Mouse (Mus musculus) megakaryocyte, embryonic 14.5 days (primary cell): ENCODE measurements around the gene Katnbl1. TPM values are rescaled to one million over a fixed set of nuclear protein-coding genes. Genes with fewer than 3 reads are reported as not detected.
"Not testable (repeated sequence)": the region's sequence is repeated elsewhere in the genome, so short reads cannot be mapped to it uniquely, and the experiment has no call there.

Experiments used
- H3K27me3 ChIP-seq: replicated peaks from 2 replicates; pipeline ENCODE3; 2012; ENCODE audit warnings: inconsistent platforms
- H3K36me3 ChIP-seq: replicated peaks from 2 replicates; pipeline ENCODE3; 2012; ENCODE audit warnings: low read length, inconsistent platforms, mixed read lengths
- H3K4me1 ChIP-seq: 2 replicates; pipeline ENCODE4 v1.6.1; 2012; ENCODE audit warnings: inconsistent platforms
- H3K4me3 ChIP-seq: replicated peaks from 2 replicates; pipeline ENCODE3; 2012; ENCODE audit warnings: moderate library complexity, mild to moderate bottlenecking, inconsistent platforms
- H3K9me3 ChIP-seq: 2 replicates; pipeline ENCODE4 v1.6.1; 2012; ENCODE audit warnings: inconsistent platforms
- FLI1 ChIP-seq: IDR thresholded peaks from 2 replicates; pipeline ENCODE4 v1.6.1; 2012; ENCODE audit warnings: low read length, inconsistent platforms, mixed read lengths
- GATA1 ChIP-seq: IDR thresholded peaks from 3 replicates; pipeline ENCODE4 v1.6.1; 2012; ENCODE audit warnings: mixed read lengths, low read length, inconsistent platforms, borderline replicate concordance
- polyA plus RNA-seq: library from polyadenylated mRNA; stranded (reverse); fragments of >175 nt; gene quantifications from 2 replicates; pipeline ENCODE4 v1.2.3, GENCODE M21; 2012; ENCODE audit warnings: low replicate concordance; ENCODE audit not compliant: insufficient read depth

Gene Katnbl1
- polyA plus RNA-seq, 1 experiment: 1.9 TPM

GRCm38 (mm10) chr2:112433359-112433758, 54.3 kb downstream of the Katnbl1 start:
- TF ChIP-seq GATA1: no peak
- no peak for TF ChIP-seq FLI1
- peaks cover 2% of the 10 kb centered on the region for H3K27me3 ChIP-seq
- H3K9me3 ChIP-seq: no peaks in the 10 kb centered on the region
- no peak overlapping the region for H3K4me3 ChIP-seq
- no peaks in the 10 kb centered on the region for H3K36me3 ChIP-seq
- H3K4me1 ChIP-seq: peaks cover 20% of the 10 kb centered on the region

GRCm38 (mm10) chr2:112436292-112436691, 57.3 kb downstream of the Katnbl1 start:
- no peaks in the 10 kb centered on the region for H3K36me3 ChIP-seq
- no peaks in the 10 kb centered on the region for H3K9me3 ChIP-seq
- peaks cover 20% of the 10 kb centered on the region for H3K4me1 ChIP-seq
- TF ChIP-seq FLI1 (no peak), GATA1 (no peak)
- H3K27me3 ChIP-seq: peaks cover 2% of the 10 kb centered on the region
- H3K4me3 ChIP-seq: no peak overlapping the region

- no peak for TF ChIP-seq FLI1
- no peak for TF ChIP-seq GATA1
- Histone ChIP-seq H3K36me3 (no peaks in the 10 kb centered on the region), H3K27me3 (peaks cover 2% of the 10 kb centered on the region), H3K4me1 (peaks cover 27% of the 10 kb centered on the region), H3K4me3 (no peak overlapping the region), H3K9me3 (no peaks in the 10 kb centered on the region)
Measured at GRCm38 (mm10) chr2:112437589-112437988, 58.6 kb downstream of the Katnbl1 start.

- Histone ChIP-seq H3K36me3 (no peaks in the 10 kb centered on the region), H3K4me3 (peak overlapping the region; percentile 77), H3K4me1 (peaks cover 38% of the 10 kb centered on the region), H3K27me3 (no peaks in the 10 kb centered on the region), H3K9me3 (no peaks in the 10 kb centered on the region)
- TF ChIP-seq GATA1 (no peak), FLI1 (no peak)
Measured at GRCm38 (mm10) chr2:112443491-112443890, 64.5 kb downstream of the Katnbl1 start.

GRCm38 (mm10) chr2:112445511-112445910, 66.5 kb downstream of the Katnbl1 start:
- Histone ChIP-seq H3K27me3 (no peaks in the 10 kb centered on the region), H3K4me1 (peaks cover 50% of the 10 kb centered on the region), H3K4me3 (no peak overlapping the region), H3K9me3 (no peaks in the 10 kb centered on the region), H3K36me3 (no peaks in the 10 kb centered on the region)
- TF ChIP-seq FLI1: no peak
- no peak for TF ChIP-seq GATA1

- H3K9me3 ChIP-seq, H3K4me3 ChIP-seq, H3K27me3 ChIP-seq, H3K36me3 ChIP-seq: not testable (repeated sequence)
- H3K4me1 ChIP-seq: peaks cover 50% of the 10 kb centered on the region
Measured at GRCm38 (mm10) chr2:112448046-112448445, 69.0 kb downstream of the Katnbl1 start.

GRCm38 (mm10) chr2:112448510-112449059, 69.6 kb downstream of the Katnbl1 start:
- Histone ChIP-seq H3K4me3 (no peak overlapping the region), H3K9me3 (no peaks in the 10 kb centered on the region), H3K36me3 (no peaks in the 10 kb centered on the region), H3K4me1 (peaks cover 44% of the 10 kb centered on the region), H3K27me3 (no peaks in the 10 kb centered on the region)
- TF ChIP-seq FLI1 (no peak), GATA1 (no peak)

GRCm38 (mm10) chr2:112449597-112450296, 70.7 kb downstream of the Katnbl1 start:
- peaks cover 41% of the 10 kb centered on the region for H3K4me1 ChIP-seq
- no peak for TF ChIP-seq GATA1
- no peak for TF ChIP-seq FLI1
- no peak overlapping the region for H3K4me3 ChIP-seq

GRCm38 (mm10) chr2:112452513-112452912, 73.5 kb downstream of the Katnbl1 start:
- H3K4me3 ChIP-seq, H3K9me3 ChIP-seq, H3K27me3 ChIP-seq: not testable (repeated sequence)

More at GRCm38 (mm10) chr2:112449597-112450296, 70.7 kb downstream of the Katnbl1 start:
- Histone ChIP-seq H3K36me3 (no peaks in the 10 kb centered on the region), H3K27me3 (no peaks in the 10 kb centered on the region), H3K9me3 (no peaks in the 10 kb centered on the region)

GRCm38 (mm10) chr2:112454125-112454861, 75.3 kb downstream of the Katnbl1 start:
- Histone ChIP-seq H3K4me1 (peaks cover 44% of the 10 kb centered on the region), H3K9me3 (no peaks in the 10 kb centered on the region), H3K36me3 (peaks cover 8% of the 10 kb centered on the region), H3K4me3 (peak overlapping the region; percentile 94), H3K27me3 (no peaks in the 10 kb centered on the region)
- TF ChIP-seq FLI1 (no peak), GATA1 (no peak)

More at GRCm38 (mm10) chr2:112452513-112452912, 73.5 kb downstream of the Katnbl1 start:
- H3K4me1 ChIP-seq: peaks cover 46% of the 10 kb centered on the region
- not testable (repeated sequence) for H3K36me3 ChIP-seq
